Mouse (Mus musculus): Measurements from ENCODE around the gene Fads1.

- TF ChIP-seq EP300 (optimal IDR thresholded peaks at IDR 0.05) (no peak), CTCF (IDR thresholded peaks at IDR 0.05; ENCODE audit: low read depth) (no peak)
Measured at GRCm38 (mm10) chr19:10148555-10148954, 34.1 kb upstream of the Fads1 start.

Measured in stomach, postnatal 0 days (tissue).